Mouse (Mus musculus) cortical plate, adult 2 months (tissue): ENCODE results near the gene Apln.

Experiments
- CTCF ChIP-seq: fragments of 200-500 bp; IDR thresholded peaks from 2 replicates; pipeline ENCODE4 v1.5.1; 2011; ENCODE audit warnings: mild to moderate bottlenecking, control low read depth, low read length; ENCODE audit not compliant: insufficient read depth; ENCODE audit errors: extremely low read depth
- POLR2A ChIP-seq: fragments of 200-500 bp; IDR thresholded peaks from 2 replicates; pipeline ENCODE4 v1.6.1; 2011; ENCODE audit warnings: mild to moderate bottlenecking, low read length, control low read depth; ENCODE audit not compliant: insufficient read depth; ENCODE audit errors: extremely low read depth

DNA sequence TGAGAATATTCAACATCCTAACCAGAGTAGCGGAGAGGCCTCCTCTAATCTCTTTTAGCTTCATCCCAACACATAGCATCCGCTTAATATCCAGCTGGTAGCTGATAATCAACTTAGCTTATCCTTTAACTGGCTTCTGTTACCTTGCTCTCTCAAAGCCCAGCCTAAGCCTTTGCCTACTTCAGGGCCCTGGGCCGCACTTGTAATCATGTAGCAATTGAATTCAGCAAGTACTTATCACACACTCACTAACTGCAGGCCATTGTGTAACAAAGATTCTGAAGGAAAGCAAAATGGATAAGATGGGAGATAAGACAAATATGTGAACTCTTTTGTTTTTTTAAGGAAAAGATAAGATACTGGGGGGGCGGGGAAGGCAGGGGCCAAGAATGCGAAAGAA lies 57.6 kb downstream of the Apln start:
- TF ChIP-seq CTCF (no peak), POLR2A (no peak)
